Mouse (Mus musculus): ENCODE results near the gene Ebf4. TPM values are rescaled to one million over a fixed set of nuclear protein-coding genes. Genes with fewer than 3 reads are reported as not detected.

Ebf4 gene
- total and polyA plus RNA-seq, 2 experiments from 2014 or later: 6.7 to 17.2 TPM

DNA sequence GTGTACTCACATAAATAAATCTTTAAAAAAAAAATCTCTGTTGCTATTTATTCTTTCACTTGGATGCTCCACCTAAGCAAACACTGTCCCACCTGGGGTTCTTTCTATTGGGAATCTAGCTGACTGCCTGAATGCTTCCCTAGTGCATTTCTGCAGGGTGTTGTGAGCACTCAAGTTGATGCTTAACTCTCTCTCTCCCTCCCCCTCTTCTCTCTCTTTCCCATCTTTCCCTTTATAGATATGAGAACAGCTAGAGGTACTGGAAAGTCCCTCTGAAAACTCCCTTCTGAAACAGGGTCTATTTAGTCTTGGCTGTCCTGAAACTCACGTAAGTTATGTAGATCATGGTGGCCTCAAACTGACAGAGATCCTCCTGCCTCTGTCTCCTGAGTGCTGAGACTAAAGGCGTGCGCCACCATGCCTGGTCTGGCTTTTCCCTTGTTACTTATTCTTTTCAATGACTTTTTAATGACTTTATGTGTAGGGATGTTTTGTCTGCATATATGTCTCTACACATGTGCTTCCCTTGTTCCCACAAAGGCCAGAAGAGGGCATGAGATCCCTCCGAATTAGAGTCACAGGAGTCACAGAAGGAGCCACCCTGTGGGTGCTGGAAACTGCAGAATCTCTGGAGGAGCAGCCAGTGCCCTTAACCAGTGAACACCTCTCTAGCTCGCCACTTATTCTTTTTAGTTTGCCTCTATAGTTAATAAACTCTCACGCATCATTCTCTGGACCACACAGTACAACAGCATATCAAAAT, 119.3 kb downstream of the Ebf4 start:
- peak; percentile 41 for TF ChIP-seq CTCF (IDR thresholded peaks at IDR 0.05)
- Histone ChIP-seq H3K36me3 (ENCODE audit: insufficient read depth, low read length) (0 out of 2 replicates have a peak, but pooled peaks cover 8% of the 10 kb centered on the region), H3K4me2 (ENCODE audit: low read depth, low read length, poor library complexity, severe bottlenecking) (no peak overlapping the region), H3K9me3 (ENCODE audit: low read length) (no peaks in the 10 kb centered on the region), H3K27ac (ENCODE audit: low read depth, low read length) (no peak overlapping the region), H3K27me3 (ENCODE audit: insufficient read depth, low read length) (no peaks in the 10 kb centered on the region), H3K4me3 (ENCODE audit: low read depth, low read length) (no peak overlapping the region), H3K9ac (replicated peaks; ENCODE audit: low read length, poor library complexity, severe bottlenecking) (no peak overlapping the region), H3K4me1 (ENCODE audit: insufficient read depth, low read length) (no peaks in the 10 kb centered on the region)
- 75% methylated on average over 6 of the region's 6 CpGs for WGBS
- ATAC-seq (ENCODE audit: low FRiP score) (no peak), DNase-seq (ENCODE audit: low spot score) (no peak)

Other genes starting within 250 kb of the Ebf4 start
- 0.27 and 0.28 TPM in 2 replicates for gene Tgm6, start 182.8 kb upstream of the Ebf4 start, total RNA-seq (2014; rRNA removed)
- gene Tgm6, start 182.8 kb upstream of the Ebf4 start, polyA plus RNA-seq (2015; fragmentation: Nextera tagmentation; extraction: Ambion mirVana): 0.31 and 0.36 TPM in 2 replicates
- gene Snrpb, start 115.8 kb upstream of the Ebf4 start, total RNA-seq (2014; rRNA removed): 227 and 250 TPM in 2 replicates
- 269 and 274 TPM in 2 replicates for gene Snrpb, start 115.8 kb upstream of the Ebf4 start, polyA plus RNA-seq (2015; fragmentation: Nextera tagmentation; extraction: Ambion mirVana)
- gene Tmc2, start 100.0 kb upstream of the Ebf4 start, total RNA-seq (2014; rRNA removed): not detected in 2 replicates
- not detected in 2 replicates for gene Tmc2, start 100.0 kb upstream of the Ebf4 start, polyA plus RNA-seq (2015; fragmentation: Nextera tagmentation; extraction: Ambion mirVana)
- 104 and 139 TPM in 2 replicates for gene Nop56, start 20.7 kb upstream of the Ebf4 start, total RNA-seq (2014; rRNA removed)
- gene Nop56, start 20.7 kb upstream of the Ebf4 start, polyA plus RNA-seq (2015; fragmentation: Nextera tagmentation; extraction: Ambion mirVana): 259 and 302 TPM in 2 replicates
- 141 and 149 TPM in 2 replicates for gene Idh3b, start 10.6 kb upstream of the Ebf4 start, total RNA-seq (2014; rRNA removed)
- gene Idh3b, start 10.6 kb upstream of the Ebf4 start, polyA plus RNA-seq (2015; fragmentation: Nextera tagmentation; extraction: Ambion mirVana): 176 and 194 TPM in 2 replicates
- 25.4 and 26.2 TPM in 2 replicates for gene Cpxm1, start 102.4 kb downstream of the Ebf4 start, total RNA-seq (2014; rRNA removed)
- 32.4 and 35.3 TPM in 2 replicates for gene Cpxm1, start 102.4 kb downstream of the Ebf4 start, polyA plus RNA-seq (2015; fragmentation: Nextera tagmentation; extraction: Ambion mirVana)
- not detected in 2 replicates for gene Gm28372, start 110.1 kb downstream of the Ebf4 start, total RNA-seq (2014; rRNA removed)
- gene Gm28372, start 110.1 kb downstream of the Ebf4 start, polyA plus RNA-seq (2015; fragmentation: Nextera tagmentation; extraction: Ambion mirVana): 0.15 TPM in 1 of 2 replicates, not detected in the other
- not detected in 2 replicates for gene 1700020A23Rik, start 110.1 kb downstream of the Ebf4 start, total RNA-seq (2014; rRNA removed)
- gene 1700020A23Rik, start 110.1 kb downstream of the Ebf4 start, polyA plus RNA-seq (2015; fragmentation: Nextera tagmentation; extraction: Ambion mirVana): 0.93 TPM in 1 of 2 replicates, not detected in the other
- gene Tmem239, start 111.3 kb downstream of the Ebf4 start, total RNA-seq (2014; rRNA removed): not detected in 2 replicates
- gene Tmem239, start 111.3 kb downstream of the Ebf4 start, polyA plus RNA-seq (2015; fragmentation: Nextera tagmentation; extraction: Ambion mirVana): 0.12 TPM in 1 of 2 replicates, not detected in the other
- 81.2 and 83.6 TPM in 2 replicates for gene Vps16, start 129.2 kb downstream of the Ebf4 start, total RNA-seq (2014; rRNA removed)
- 86.6 and 89.9 TPM in 2 replicates for gene Vps16, start 129.2 kb downstream of the Ebf4 start, polyA plus RNA-seq (2015; fragmentation: Nextera tagmentation; extraction: Ambion mirVana)
- 27.5 and 28.8 TPM in 2 replicates for gene Pced1a, start 129.5 kb downstream of the Ebf4 start, total RNA-seq (2014; rRNA removed)
- 12.0 and 12.3 TPM in 2 replicates for gene Pced1a, start 129.5 kb downstream of the Ebf4 start, polyA plus RNA-seq (2015; fragmentation: Nextera tagmentation; extraction: Ambion mirVana)
- 120 and 147 TPM in 2 replicates for gene Ptpra, start 155.1 kb downstream of the Ebf4 start, total RNA-seq (2014; rRNA removed)
- gene Ptpra, start 155.1 kb downstream of the Ebf4 start, polyA plus RNA-seq (2015; fragmentation: Nextera tagmentation; extraction: Ambion mirVana): 139 and 144 TPM in 2 replicates